Mouse (Mus musculus) liver, adult 2 months (tissue): ENCODE measurements around the gene Scd3.

Experiments
- CTCF ChIP-seq: fragments of 200-500 bp; IDR thresholded peaks from 2 replicates; pipeline ENCODE4 v1.5.1; 2011; ENCODE audit warnings: low read depth, low read length, control low read depth
- POLR2A ChIP-seq: fragments of 200-500 bp; IDR thresholded peaks from 2 replicates; pipeline ENCODE4 v1.6.1; 2011; ENCODE audit warnings: low read length, control low read depth; ENCODE audit not compliant: insufficient read depth; ENCODE audit errors: extremely low read depth

GRCm38 (mm10) chr19:44207079-44207478, 4.0 kb downstream of the Scd3 start:
- TF ChIP-seq CTCF (no peak), POLR2A (no peak)
